Comparison of ENCODE assay signal across 8 mouse cellular contexts in the genomic region with DNA sequence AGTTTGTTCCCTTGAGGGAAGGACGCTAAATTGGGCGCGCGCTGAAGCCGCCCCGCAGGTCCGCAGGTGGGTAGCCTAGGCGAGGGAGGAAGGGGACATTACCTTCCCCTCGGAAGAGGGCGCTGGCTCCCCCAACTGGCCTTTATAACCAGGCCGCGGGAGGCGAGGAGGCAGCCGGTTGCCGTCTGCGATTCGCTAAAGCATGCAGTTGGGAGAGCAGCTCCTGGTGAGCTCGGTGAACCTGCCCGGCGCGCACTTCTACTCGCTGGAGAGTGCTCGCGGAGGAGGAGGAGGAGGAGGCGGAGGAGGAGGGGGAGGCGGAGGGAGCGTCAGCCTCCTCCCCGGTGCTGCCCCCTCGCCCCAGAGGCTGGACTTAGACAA. TPM values are rescaled to one million over a fixed set of nuclear protein-coding genes. Genes with fewer than 3 reads are reported as not detected.
DNase-seq lines count a peak whose midpoint lies in the region; ATAC-seq and TF ChIP-seq lines count a peak whose summit lies in the region.

No protein-coding gene starts in this region.

- H3K9ac ChIP-seq in hindbrain, embryonic 14.5 days, result no peak overlapping the region
- no peak overlapping the region for H3K9ac ChIP-seq in liver, embryonic 12.5 days

- no peak overlapping the region for H3K27ac ChIP-seq in testis, adult 2 months (ENCODE audit: control insufficient read depth, insufficient read depth, low read depth, low read length)
- H3K27ac ChIP-seq in hindbrain, embryonic 14.5 days, result no peak overlapping the region
- H3K27ac ChIP-seq in liver, embryonic 12.5 days, result no peak overlapping the region

- no peak for TF ChIP-seq CTCF in testis, adult 2 months (IDR thresholded peaks at IDR 0.05; ENCODE audit: control insufficient read depth, insufficient read depth, insufficient replicate concordance, low read depth, low read length)

- H3K9me3 ChIP-seq in hindbrain, embryonic 14.5 days (ENCODE audit: control insufficient read depth, low read length), result no peaks in the 10 kb centered on the region
- H3K9me3 ChIP-seq in liver, embryonic 12.5 days (replicated peaks), result no peaks in the 10 kb centered on the region

- TF ChIP-seq POLR2A in testis, adult 2 months (IDR thresholded peaks at IDR 0.05; ENCODE audit: control insufficient read depth, low read depth, low read length), result no peak

- peak overlapping the region; percentile 50; the same call in 1 of the 2 replicates for H3K4me3 ChIP-seq in testis, adult 2 months (ENCODE audit: control insufficient read depth, low read depth, low read length)
- H3K4me3 ChIP-seq in hindbrain, embryonic 14.5 days (replicated peaks; ENCODE audit: low read length), result peak overlapping the region; percentile 29
- peak overlapping the region; percentile 45 for H3K4me3 ChIP-seq in liver, embryonic 12.5 days

- DNase-seq in testis, postnatal 10 days (ENCODE audit: low spot score), result no peak
- DNase-seq in cerebellum, postnatal 25 days, result peak; percentile 70 to 82
- DNase-seq in hindbrain, embryonic 14.5 days (ENCODE audit: low spot score), result peak; percentile 28
- DNase-seq in retina, postnatal 1 day, result peak; percentile 65
- DNase-seq in urinary bladder, postnatal 4 days (ENCODE audit: low spot score in 2 of 2), result no peak
- DNase-seq in layer of hippocampus, postnatal 10 days (ENCODE audit: low spot score in 2 of 2), result no peak

- peaks cover 18% of the 10 kb centered on the region for H3K4me1 ChIP-seq in testis, adult 2 months (ENCODE audit: control insufficient read depth, insufficient read depth, low read length)
- H3K4me1 ChIP-seq in hindbrain, embryonic 14.5 days (replicated peaks; ENCODE audit: control insufficient read depth, insufficient read depth, low read length), result 0 out of 2 replicates have a peak, but pooled peaks cover 9% of the 10 kb centered on the region
- H3K4me1 ChIP-seq in liver, embryonic 12.5 days, result peaks cover 22% of the 10 kb centered on the region; the same call in 1 of the 2 replicates

- peak overlapping the region; percentile 45 for H3K4me2 ChIP-seq in hindbrain, embryonic 14.5 days (replicated peaks)
- H3K4me2 ChIP-seq in liver, embryonic 12.5 days, result peak overlapping the region; percentile 66

- H3K36me3 ChIP-seq in testis, adult 2 months (ENCODE audit: control insufficient read depth, insufficient read depth, low read length), result no peaks in the 10 kb centered on the region
- no peaks in the 10 kb centered on the region for H3K36me3 ChIP-seq in hindbrain, embryonic 14.5 days (replicated peaks; ENCODE audit: control insufficient read depth, insufficient read depth)
- no peaks in the 10 kb centered on the region for H3K36me3 ChIP-seq in liver, embryonic 12.5 days

- no peak for ATAC-seq in hindbrain, embryonic 14.5 days (ENCODE audit: low FRiP score)
- ATAC-seq in liver, embryonic 12.5 days, result 0 out of 2 replicates have a peak, but pooled peaks have one; percentile 8

- H3K27me3 ChIP-seq in testis, adult 2 months (ENCODE audit: control insufficient read depth, insufficient read depth, low read length), result peaks cover 9% of the 10 kb centered on the region
- H3K27me3 ChIP-seq in hindbrain, embryonic 14.5 days (ENCODE audit: control insufficient read depth, insufficient read depth, low read length), result peaks cover 91% of the 10 kb centered on the region
- H3K27me3 ChIP-seq in liver, embryonic 12.5 days (replicated peaks), result peaks cover 88% of the 10 kb centered on the region

- WGBS in hindbrain, embryonic 14.5 days, result 0% methylated on average over 27 of the region's 29 CpGs
- 0% methylated on average over 16 of the region's 29 CpGs for WGBS in liver, embryonic 12.5 days (ENCODE audit: insufficient replicate concordance)

RNA-seq across cellular contexts. Expression of a gene that starts 0.4 kb away (rescaled TPM):
- polyA plus RNA-seq in testis, adult 2 months (2012; rRNA removed), result 0.09 and 0.10 TPM in 2 replicates
- polyA plus RNA-seq in hindbrain, embryonic 14.5 days (2014; fragmentation: Nextera tagmentation; extraction: Ambion mirVana), result 0.66 and 1.1 TPM in 2 replicates
- not detected in 2 replicates for polyA plus RNA-seq in liver, embryonic 12.5 days (2016; fragmentation: Nextera tagmentation; extraction: Ambion mirVana)
- total RNA-seq in layer of hippocampus, postnatal 10 days (2021), result 1 to 10 TPM; 5.2 to 6.1 TPM

RNA-seq across cellular contexts. Expression of a gene that starts 27.6 kb away (rescaled TPM):
- polyA plus RNA-seq in testis, adult 2 months (2012; rRNA removed), result 35.9 and 41.0 TPM in 2 replicates
- polyA plus RNA-seq in hindbrain, embryonic 14.5 days (2014; fragmentation: Nextera tagmentation; extraction: Ambion mirVana), result 43.9 and 47.1 TPM in 2 replicates
- polyA plus RNA-seq in liver, embryonic 12.5 days (2016; fragmentation: Nextera tagmentation; extraction: Ambion mirVana), result 27.5 and 28.2 TPM in 2 replicates
- 10 to 100 TPM; 67.3 to 76.7 TPM for total RNA-seq in layer of hippocampus, postnatal 10 days (2021)

Comparison
In these comparisons a context has a peak if more than half of its experiments do, and no peak if none do; other contexts are left out.
1. DNase-seq: peak in cerebellum, postnatal 25 days (2 of 2), hindbrain, embryonic 14.5 days (single experiment) and retina, postnatal 1 day (single experiment); none in testis, postnatal 10 days (single experiment), urinary bladder, postnatal 4 days (0 of 2) and layer of hippocampus, postnatal 10 days (0 of 2).
2. Peak in every context shown above with its lines, with median percentiles within 50 percentile points of each other: H3K4me3 ChIP-seq.